Mouse (Mus musculus): ENCODE results near the gene Ggta1.
A peak's percentile ranks its signal among the peaks of the same experiment; 100 is the strongest.

Ggta1 gene

DNA sequence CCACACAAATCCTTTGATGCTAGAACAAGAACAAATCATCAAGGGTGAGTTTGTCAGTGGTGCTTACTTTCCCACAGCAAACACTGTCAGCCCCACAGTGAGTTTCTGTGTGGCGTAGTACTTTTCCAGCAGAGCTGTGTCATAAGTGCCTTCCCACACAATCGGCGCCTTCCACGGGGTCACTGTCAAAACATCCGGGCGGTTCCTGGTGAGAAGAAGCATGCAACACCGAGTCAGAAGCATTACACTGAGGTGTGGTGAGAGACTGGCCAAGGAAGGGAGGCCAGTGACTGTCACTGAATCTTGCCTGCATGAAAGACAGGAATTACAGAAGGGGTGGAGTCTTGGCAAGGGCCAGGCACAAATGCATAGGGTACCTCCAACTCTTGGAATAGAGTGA, 55.2 kb downstream of the Ggta1 start:
- no peak for DNase-seq (ENCODE audit: inconsistent age in 2 of 2, low spot score in 1 of 2)

GRCm38 (mm10) chr2:35407266-35407665, 55.8 kb downstream of the Ggta1 start:
- no peak for DNase-seq (ENCODE audit: inconsistent age in 2 of 2, low spot score in 1 of 2)

- no peak for DNase-seq (ENCODE audit: inconsistent age in 2 of 2, low spot score in 1 of 2)
Measured at GRCm38 (mm10) chr2:35406611-35407010, 56.4 kb downstream of the Ggta1 start.

GRCm38 (mm10) chr2:35402391-35402790, 60.6 kb downstream of the Ggta1 start:
- DNase-seq (ENCODE audit: inconsistent age in 2 of 2, low spot score in 1 of 2): no peak

- DNase-seq (ENCODE audit: inconsistent age in 2 of 2, low spot score in 1 of 2): no peak
Measured at GRCm38 (mm10) chr2:35400739-35401138, 62.3 kb downstream of the Ggta1 start.

DNA sequence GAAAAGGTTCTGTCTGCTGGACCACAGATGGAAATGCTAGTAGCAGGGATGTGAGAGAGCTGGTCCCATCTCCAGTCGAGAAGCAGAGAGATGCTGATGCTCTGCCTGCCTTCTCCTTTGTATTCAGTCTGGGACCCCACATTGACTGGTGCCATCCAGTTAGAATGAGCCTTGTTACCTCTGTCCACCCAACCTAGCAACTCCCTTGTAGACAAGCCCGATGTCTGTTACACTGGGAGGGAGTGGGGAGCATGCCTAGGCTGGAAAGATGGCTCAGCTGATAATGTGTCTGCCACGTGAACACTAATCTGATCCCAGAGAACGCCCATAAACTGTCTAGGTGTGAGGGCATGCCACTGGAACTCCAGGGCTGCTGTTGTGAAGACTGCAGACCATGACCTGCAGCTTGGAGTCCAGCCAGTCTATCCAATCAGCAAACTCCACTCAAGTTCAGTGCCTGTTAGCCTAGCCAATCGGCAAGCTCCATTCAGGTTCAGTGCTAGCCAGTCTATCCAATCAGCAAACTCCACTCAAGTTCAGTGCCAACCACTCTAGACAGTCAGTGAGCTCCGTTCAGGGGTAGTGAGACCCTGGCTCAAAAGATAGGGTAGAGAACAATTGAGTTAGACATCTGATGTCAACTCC, 64.7 kb downstream of the Ggta1 start:
- no peak for DNase-seq (ENCODE audit: inconsistent age in 2 of 2, low spot score in 1 of 2)

DNA sequence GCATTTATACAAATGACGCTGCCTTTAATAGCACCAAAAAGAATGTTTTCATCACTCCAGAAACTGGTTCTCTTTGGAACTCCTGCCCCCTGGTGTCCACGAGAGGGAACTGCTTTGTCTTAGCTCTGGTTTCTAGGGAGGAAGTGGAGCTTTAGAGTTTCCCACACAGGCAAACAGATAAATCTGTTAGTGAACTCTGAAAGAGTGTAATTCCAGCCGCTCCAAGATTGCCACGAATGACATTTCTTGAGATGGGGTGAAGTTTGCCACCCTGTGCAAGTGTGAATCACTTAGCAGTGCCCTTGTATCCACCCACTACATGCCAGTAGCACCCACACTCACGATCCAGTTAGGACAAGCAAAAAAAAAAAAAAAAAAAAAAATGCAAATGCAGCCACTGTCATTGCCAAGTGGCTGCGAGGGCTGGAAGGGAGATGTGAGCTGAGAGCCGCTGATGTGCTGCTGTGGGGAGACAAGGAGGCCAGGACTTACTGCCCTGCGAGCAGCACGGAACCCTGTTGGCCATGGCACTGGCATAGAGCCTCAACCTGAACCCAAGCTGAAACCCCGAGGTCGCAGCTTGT, 65.3 kb downstream of the Ggta1 start:
- DNase-seq (ENCODE audit: inconsistent age in 2 of 2, low spot score in 1 of 2): peak; percentile 50 to 86

DNA sequence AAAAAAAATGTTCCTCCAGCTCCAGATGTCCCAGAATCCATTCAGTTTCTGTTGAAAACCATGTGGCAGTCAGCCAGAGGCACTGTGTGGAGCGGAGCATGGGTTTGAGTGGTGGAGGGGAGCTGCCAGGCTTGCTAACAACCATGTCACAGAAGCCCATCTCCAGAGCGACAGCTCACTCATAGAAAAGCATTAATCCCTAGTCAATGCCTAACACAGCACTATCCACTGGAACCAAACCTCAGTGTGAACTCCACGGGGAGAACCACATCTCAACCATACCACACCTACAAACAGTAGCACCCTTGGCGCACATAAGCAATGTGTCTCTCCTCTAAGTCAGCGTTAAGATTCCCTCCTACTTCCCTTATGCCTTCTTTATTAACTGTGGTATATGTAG, 65.9 kb downstream of the Ggta1 start, which contains the start of gene 4930402F06Rik:
Gene 4930402F06Rik, minus strand, starts transcription at position 80 of the 400 bp plus-strand sequence.
- no peak for DNase-seq (ENCODE audit: inconsistent age in 2 of 2, low spot score in 1 of 2)

DNA sequence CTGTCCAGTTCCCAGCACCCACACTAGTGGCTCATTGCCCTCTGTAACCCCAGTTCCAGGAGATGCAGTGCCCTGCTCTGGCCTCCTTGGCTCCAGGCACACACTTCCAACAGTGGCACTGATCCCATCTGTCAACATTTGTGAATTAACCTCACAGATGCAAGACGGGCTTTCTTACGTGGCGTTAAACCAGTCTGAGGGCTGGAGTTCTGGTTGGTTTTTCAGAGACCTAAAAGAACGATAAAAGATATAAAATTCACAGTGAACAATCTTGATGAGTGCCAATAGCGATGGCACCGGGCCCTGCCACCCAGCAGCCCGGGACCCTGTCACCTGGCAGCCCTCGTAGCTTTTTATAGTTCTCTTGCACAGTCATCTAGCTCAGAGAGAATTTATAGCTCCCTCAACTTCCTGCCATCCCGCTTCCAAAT, 77.6 kb downstream of the Ggta1 start:
- peak in 1 of 2 experiments; percentile 37 for DNase-seq (ENCODE audit: inconsistent age in 2 of 2, low spot score in 1 of 2)

GRCm38 (mm10) chr2:35379306-35379705, 83.7 kb downstream of the Ggta1 start:
- DNase-seq (ENCODE audit: inconsistent age in 2 of 2, low spot score in 1 of 2): no peak

- DNase-seq (ENCODE audit: inconsistent age in 2 of 2, low spot score in 1 of 2): no peak
Measured at GRCm38 (mm10) chr2:35377600-35377999, 85.4 kb downstream of the Ggta1 start.

- peak in 1 of 2 experiments; percentile 45 for DNase-seq (ENCODE audit: inconsistent age in 2 of 2, low spot score in 1 of 2)
Measured at GRCm38 (mm10) chr2:35373003-35373402, 90.0 kb downstream of the Ggta1 start.

- DNase-seq (ENCODE audit: inconsistent age in 2 of 2, low spot score in 1 of 2): no peak
Measured at GRCm38 (mm10) chr2:35370686-35371085, 92.3 kb downstream of the Ggta1 start.

GRCm38 (mm10) chr2:35367629-35368028, 95.4 kb downstream of the Ggta1 start, which contains the start of gene 4930568D16Rik:
TSS of gene 4930568D16Rik (minus strand) at chr2:35367729.
- DNase-seq (ENCODE audit: inconsistent age in 2 of 2, low spot score in 1 of 2): no peak

Data from adrenal gland, adult (tissue).